Mouse (Mus musculus) forebrain, embryonic 15.5 days (tissue): ENCODE measurements around the gene Olfr488. TPM values are rescaled to one million over a fixed set of nuclear protein-coding genes. Genes with fewer than 3 reads are reported as not detected.
"Not testable (repeated sequence)": the region's sequence is repeated elsewhere in the genome, so short reads cannot be mapped to it uniquely, and the experiment has no call there.

ENCODE experiments used
- ATAC-seq: fragments of 200-750 bp; cut with Nextera tagmentation; replicated peaks from 2 replicates; pipeline ENCODE4 v1.8.0; 2017; ENCODE audit warnings: mild to moderate bottlenecking, moderate TSS enrichment, moderate library complexity
- H3K27ac ChIP-seq: fragments of 300-500 bp; sonication (generic); replicated peaks from 2 replicates; pipeline ENCODE4 v1.5.1; 2015; ENCODE audit warnings: mild to moderate bottlenecking, inconsistent platforms
- H3K27me3 ChIP-seq: fragments of 300-500 bp; sonication (generic); 2 replicates; pipeline ENCODE4 v1.6.1; 2015; ENCODE audit warnings: inconsistent platforms
- H3K36me3 ChIP-seq: fragments of 300-500 bp; sonication (generic); 2 replicates; pipeline ENCODE4 v1.6.1; 2015; ENCODE audit warnings: mild to moderate bottlenecking, inconsistent platforms
- H3K4me1 ChIP-seq: fragments of 300-500 bp; sonication (generic); 2 replicates; pipeline ENCODE4 v1.6.1; 2015; ENCODE audit warnings: inconsistent platforms
- H3K4me2 ChIP-seq: fragments of 300-500 bp; sonication (generic); replicated peaks from 2 replicates; pipeline ENCODE4 v1.6.1; 2015; ENCODE audit warnings: mild to moderate bottlenecking, inconsistent platforms
- H3K4me3 ChIP-seq: fragments of 300-500 bp; sonication (generic); 2 replicates; pipeline ENCODE4 v1.5.1; 2015; ENCODE audit warnings: mild to moderate bottlenecking, inconsistent platforms
- H3K9ac ChIP-seq: fragments of 300-500 bp; sonication (generic); replicated peaks from 2 replicates; pipeline ENCODE4 v1.6.1; 2015; ENCODE audit warnings: mild to moderate bottlenecking, inconsistent platforms
- H3K9me3 ChIP-seq: fragments of 300-500 bp; sonication (generic); 2 replicates; pipeline ENCODE4 v1.6.1; 2016; ENCODE audit warnings: inconsistent platforms
- WGBS: fragments of 180-500 bp; shearing (Covaris S2); methylation state at CpG from one replicate; pipeline ENCODE4 v1.1.7; 2015; ENCODE audit warnings: mixed read lengths; 5-methylcytosine and 5-hydroxymethylcytosine counted together
- polyA plus RNA-seq: library from polyadenylated mRNA; unstranded; fragments of >200 nt; fragmentation: Nextera tagmentation; extraction: Ambion mirVana; gene quantifications from 2 replicates; pipeline ENCODE4 v1.2.1, GENCODE M21; 2015

The Olfr488 gene
- not detected in 2 replicates for polyA plus RNA-seq

- H3K4me1 ChIP-seq, result no peaks in the 10 kb centered on the region
- no peak within 1 kb of the TSS for H3K9ac ChIP-seq
- H3K27ac ChIP-seq, result no peak within 1 kb of the TSS
- H3K4me3 ChIP-seq, result no peak within 1 kb of the TSS
- H3K36me3 ChIP-seq, result no peaks in the 10 kb centered on the region
- no peaks in the 10 kb centered on the region for H3K9me3 ChIP-seq
- no peak within 1 kb of the TSS for H3K4me2 ChIP-seq
- no peaks in the 10 kb centered on the region for H3K27me3 ChIP-seq
- ATAC-seq, result no peak
Measured at GRCm38 (mm10) chr7:108258247-108258646, at the start of gene Olfr488. Olfr488 (minus strand) TSS chr7:108258347.

GRCm38 (mm10) chr7:108288834-108289233 lies 30.7 kb upstream of the Olfr488 start, which contains the start of gene Olfr490:
Olfr490 (minus strand) TSS chr7:108288934.
- Histone ChIP-seq H3K4me1 (no peaks in the 10 kb centered on the region), H3K4me2 (no peak within 1 kb of the TSS), H3K4me3 (no peak within 1 kb of the TSS), H3K27me3 (no peaks in the 10 kb centered on the region), H3K27ac (no peak within 1 kb of the TSS), H3K9me3 (no peaks in the 10 kb centered on the region), H3K9ac (no peak within 1 kb of the TSS), H3K36me3 (no peaks in the 10 kb centered on the region)
- ATAC-seq, result no peak

GRCm38 (mm10) chr7:108233551-108233950 lies 24.6 kb downstream of the Olfr488 start:
- ATAC-seq, result no peak
- no peak overlapping the region for H3K27ac ChIP-seq
- H3K9ac ChIP-seq, result no peak overlapping the region
- 85% methylated on average over 3 of the region's 3 CpGs for WGBS
- H3K4me1 ChIP-seq, result no peaks in the 10 kb centered on the region
- no peaks in the 10 kb centered on the region for H3K9me3 ChIP-seq
- no peak overlapping the region for H3K4me2 ChIP-seq
- H3K27me3 ChIP-seq, result no peaks in the 10 kb centered on the region
- no peaks in the 10 kb centered on the region for H3K36me3 ChIP-seq
- no peak overlapping the region for H3K4me3 ChIP-seq

GRCm38 (mm10) chr7:108214536-108214935 lies 43.6 kb downstream of the Olfr488 start, which contains the start of gene Olfr487:
Olfr487 (minus strand) TSS chr7:108214636.
- ATAC-seq, H3K27me3 ChIP-seq, H3K4me1 ChIP-seq, H3K36me3 ChIP-seq, H3K9ac ChIP-seq, H3K4me3 ChIP-seq, H3K27ac ChIP-seq, H3K9me3 ChIP-seq, H3K4me2 ChIP-seq: not testable (repeated sequence)

Other genes starting within 250 kb of the Olfr488 start
- gene Olfr478, start 224.4 kb downstream of the Olfr488 start, polyA plus RNA-seq, result not detected in 2 replicates
- gene Olfr479, start 207.7 kb downstream of the Olfr488 start, polyA plus RNA-seq, result not detected in 2 replicates
- gene Olfr480, start 191.0 kb downstream of the Olfr488 start, polyA plus RNA-seq, result not detected in 2 replicates
- not detected in 2 replicates for gene Olfr481, start 178.5 kb downstream of the Olfr488 start, polyA plus RNA-seq
- 0.08 and 0.09 TPM in 2 replicates for gene Olfr482, start 160.8 kb downstream of the Olfr488 start, polyA plus RNA-seq
- not detected in 2 replicates for gene Olfr483, start 157.5 kb downstream of the Olfr488 start, polyA plus RNA-seq
- not detected in 2 replicates for gene Olfr484, start 130.9 kb downstream of the Olfr488 start, polyA plus RNA-seq
- not detected in 2 replicates for gene Olfr485, start 98.5 kb downstream of the Olfr488 start, polyA plus RNA-seq
- not detected in 2 replicates for gene Olfr486, start 85.6 kb downstream of the Olfr488 start, polyA plus RNA-seq
- gene Olfr487, start 43.7 kb downstream of the Olfr488 start, polyA plus RNA-seq, result not detected in 2 replicates
- gene Olfr490, start 30.6 kb upstream of the Olfr488 start, polyA plus RNA-seq, result not detected in 2 replicates
- gene Olfr491, start 55.1 kb upstream of the Olfr488 start, polyA plus RNA-seq, result not detected in 2 replicates
- not detected in 2 replicates for gene Olfr492, start 65.3 kb upstream of the Olfr488 start, polyA plus RNA-seq
- not detected in 2 replicates for gene Olfr493, start 88.6 kb upstream of the Olfr488 start, polyA plus RNA-seq
- not detected in 2 replicates for gene Olfr494, start 107.0 kb upstream of the Olfr488 start, polyA plus RNA-seq
- not detected in 2 replicates for gene Olfr495, start 134.8 kb upstream of the Olfr488 start, polyA plus RNA-seq
- not detected in 2 replicates for gene Olfr497, start 162.1 kb upstream of the Olfr488 start, polyA plus RNA-seq
- gene Olfr498, start 207.0 kb upstream of the Olfr488 start, polyA plus RNA-seq, result not detected in 2 replicates